Mouse (Mus musculus): ENCODE data around the gene Irgq. TPM values are rescaled to one million over a fixed set of nuclear protein-coding genes. Genes with fewer than 3 reads are reported as not detected.
A peak's percentile ranks its signal among the peaks of the same experiment; 100 is the strongest.

The Irgq gene
- total and polyA plus RNA-seq, 3 experiments: 12.9 to 17.4 (median 16.1) TPM

DNA sequence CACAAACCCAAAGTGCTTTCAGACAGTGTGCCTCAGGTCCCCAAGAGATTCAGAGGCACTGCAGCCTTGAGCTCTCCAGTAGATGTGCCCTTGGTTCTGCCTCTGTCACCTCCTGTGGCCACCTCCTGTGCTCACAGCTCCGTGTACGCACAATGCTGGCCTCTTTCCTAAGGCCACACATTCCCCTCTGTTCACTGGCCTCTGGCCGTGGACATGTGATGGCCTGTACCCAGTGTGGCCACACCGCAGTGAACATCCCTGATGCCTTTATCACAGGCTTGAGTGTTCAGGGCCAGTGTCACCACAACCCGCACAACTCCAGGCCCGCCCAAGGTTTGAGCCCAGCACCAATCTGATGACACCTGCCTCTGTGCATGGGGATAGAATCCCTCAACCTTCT lies 54.4 kb downstream of the Irgq start:
- Histone ChIP-seq H3K36me3 (ENCODE audit: control insufficient read depth, insufficient read depth, low read length) (no peaks in the 10 kb centered on the region), H3K27me3 (ENCODE audit: control insufficient read depth, insufficient read depth, low read length) (peaks cover 1% of the 10 kb centered on the region; the same call in 1 of the 2 replicates), H3K4me1 (ENCODE audit: control insufficient read depth, insufficient read depth, low read length) (no peaks in the 10 kb centered on the region; the same call in 1 of the 2 replicates), H3K79me2 (replicated peaks; ENCODE audit: control insufficient read depth, insufficient read depth, low read length) (no peaks in the 10 kb centered on the region), H3K27ac (no peak overlapping the region), H3K4me3 (no peak overlapping the region), H3K9ac (ENCODE audit: low read depth, low read length) (no peak overlapping the region)
- DNase-seq: no peak
- TF ChIP-seq POLR2A (IDR thresholded peaks at IDR 0.05; ENCODE audit: insufficient read depth, low read depth, low read length) (no peak), CTCF (IDR thresholded peaks at IDR 0.05) (no peak), EP300 (IDR thresholded peaks at IDR 0.05; ENCODE audit: insufficient read depth, low read depth, low read length) (no peak)
- 90% methylated on average over 6 of the region's 6 CpGs for WGBS
- intact Hi-C loops (cut with DNase I): no loop called here

DNA sequence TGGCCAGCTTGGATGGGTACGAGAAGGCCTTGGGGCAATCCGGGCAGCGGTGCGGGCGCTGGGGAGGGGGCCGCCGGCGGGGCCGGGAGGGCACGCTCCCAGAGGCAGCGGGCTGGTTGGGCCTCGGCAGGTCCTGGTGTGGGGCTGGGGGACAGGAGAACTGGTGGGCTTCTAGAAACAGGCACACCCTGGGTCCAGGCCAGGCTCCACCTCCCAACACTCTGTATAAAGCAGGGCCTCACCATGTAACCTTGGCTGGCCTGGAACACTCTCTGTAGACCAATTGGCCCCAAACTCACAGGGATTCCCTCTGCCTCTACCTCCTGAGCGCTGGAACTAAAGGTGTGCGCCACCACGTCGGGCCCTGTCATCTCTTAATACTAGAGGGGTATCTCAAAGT lies 55.5 kb downstream of the Irgq start:
- no peak overlapping the region for H3K9ac ChIP-seq (ENCODE audit: low read depth, low read length)
- H3K36me3 ChIP-seq (ENCODE audit: control insufficient read depth, insufficient read depth, low read length): no peaks in the 10 kb centered on the region
- no peaks in the 10 kb centered on the region; the same call in 1 of the 2 replicates for H3K4me1 ChIP-seq (ENCODE audit: control insufficient read depth, insufficient read depth, low read length)
- intact Hi-C loops (cut with DNase I): no loop called here
- no peak overlapping the region for H3K4me3 ChIP-seq
- no peaks in the 10 kb centered on the region for H3K79me2 ChIP-seq (replicated peaks; ENCODE audit: control insufficient read depth, insufficient read depth, low read length)
- no peak for DNase-seq
- 49% methylated on average over 16 of the region's 16 CpGs for WGBS
- no peak overlapping the region for H3K27ac ChIP-seq
- no peak for TF ChIP-seq CTCF (IDR thresholded peaks at IDR 0.05)
- TF ChIP-seq EP300 (IDR thresholded peaks at IDR 0.05; ENCODE audit: insufficient read depth, low read depth, low read length): no peak
- TF ChIP-seq POLR2A (IDR thresholded peaks at IDR 0.05; ENCODE audit: insufficient read depth, low read depth, low read length): no peak
- peaks cover 1% of the 10 kb centered on the region; the same call in 1 of the 2 replicates for H3K27me3 ChIP-seq (ENCODE audit: control insufficient read depth, insufficient read depth, low read length)

DNA sequence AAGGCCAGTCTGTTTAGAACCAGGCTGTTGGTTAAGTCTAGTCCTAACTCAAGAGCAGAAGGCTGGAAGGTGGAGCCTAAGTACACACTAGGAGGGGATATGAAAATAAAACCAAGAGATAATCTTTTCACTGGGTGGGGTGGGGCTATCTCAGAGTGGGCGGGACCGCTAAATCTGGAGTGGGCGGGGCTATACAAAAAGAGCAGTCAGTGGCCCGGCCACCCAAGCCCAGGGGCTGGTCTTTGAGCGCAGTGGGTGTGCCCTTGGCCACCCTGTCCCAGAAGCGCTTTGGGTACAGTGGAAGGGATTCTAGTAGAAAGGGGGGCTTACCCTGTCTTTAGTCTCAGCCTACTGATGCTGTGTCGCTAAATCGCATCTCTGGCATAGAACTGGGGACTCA lies 56.3 kb downstream of the Irgq start:
- WGBS: 12% methylated on average over 8 of the region's 8 CpGs
- H3K4me1 ChIP-seq (ENCODE audit: control insufficient read depth, insufficient read depth, low read length): no peaks in the 10 kb centered on the region; the same call in 1 of the 2 replicates
- no peak for DNase-seq
- TF ChIP-seq POLR2A (IDR thresholded peaks at IDR 0.05; ENCODE audit: insufficient read depth, low read depth, low read length): no peak
- TF ChIP-seq EP300 (IDR thresholded peaks at IDR 0.05; ENCODE audit: insufficient read depth, low read depth, low read length): no peak
- TF ChIP-seq CTCF (IDR thresholded peaks at IDR 0.05): no peak
- no peaks in the 10 kb centered on the region for H3K36me3 ChIP-seq (ENCODE audit: control insufficient read depth, insufficient read depth, low read length)
- H3K9ac ChIP-seq (ENCODE audit: low read depth, low read length): no peak overlapping the region
- no peak overlapping the region for H3K27ac ChIP-seq
- H3K79me2 ChIP-seq (replicated peaks; ENCODE audit: control insufficient read depth, insufficient read depth, low read length): no peaks in the 10 kb centered on the region
- H3K4me3 ChIP-seq: no peak overlapping the region
- H3K27me3 ChIP-seq (ENCODE audit: control insufficient read depth, insufficient read depth, low read length): peaks cover 1% of the 10 kb centered on the region; the same call in 1 of the 2 replicates
- intact Hi-C loops (cut with DNase I): no loop called here

DNA sequence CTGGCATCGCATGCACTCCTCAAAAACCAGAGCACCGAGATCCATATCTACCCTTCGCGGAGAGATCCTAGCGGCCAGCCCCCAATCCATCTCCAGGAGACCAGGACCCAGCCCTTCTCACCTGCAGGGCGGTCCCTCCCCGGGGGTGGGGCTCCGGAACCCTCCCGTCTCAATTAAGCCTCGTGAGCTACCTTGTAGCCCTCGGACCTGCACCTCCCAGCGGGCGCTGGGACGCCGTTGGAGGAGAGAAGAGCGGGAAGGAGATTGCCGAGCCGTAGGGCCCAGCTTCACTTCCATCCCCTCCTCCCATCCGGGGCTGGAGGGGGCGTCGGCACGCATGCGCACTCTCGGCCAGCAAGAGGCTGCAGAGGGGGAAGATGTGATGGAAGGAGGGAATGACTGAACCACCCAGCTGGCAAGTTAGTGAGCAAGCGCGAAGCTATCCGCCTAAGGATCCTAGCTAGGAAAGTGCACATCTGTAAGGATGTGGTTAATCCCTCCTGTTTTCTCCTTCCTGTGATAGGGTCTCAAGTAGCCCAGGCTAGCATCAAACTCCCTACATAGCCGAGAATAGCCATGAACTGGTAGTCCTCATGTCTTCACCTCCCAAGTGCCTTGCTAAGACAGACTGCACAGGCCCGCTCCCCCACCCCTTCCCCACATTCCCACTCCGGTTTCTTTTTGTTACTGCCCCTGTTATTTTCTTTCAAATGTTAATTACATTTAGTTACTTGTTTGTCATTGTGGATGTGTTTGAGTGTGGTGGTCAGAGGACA lies 57.0 kb downstream of the Irgq start, which contains the start of the genes Ethe1 and Zfp575:
TSS of gene Ethe1 (plus strand) at position 214 of the 776 bp plus-strand sequence.
TSS of gene Zfp575 (minus strand) at position 312 of the 776 bp plus-strand sequence.
- Histone ChIP-seq H3K79me2 (replicated peaks; ENCODE audit: control insufficient read depth, insufficient read depth, low read length) (no peaks in the 10 kb centered on the region), H3K4me1 (ENCODE audit: control insufficient read depth, insufficient read depth, low read length) (no peaks in the 10 kb centered on the region; the same call in 1 of the 2 replicates), H3K27ac (no peak within 1 kb of the TSS), H3K27me3 (ENCODE audit: control insufficient read depth, insufficient read depth, low read length) (peaks cover 1% of the 10 kb centered on the region; the same call in 1 of the 2 replicates), H3K4me3 (peak within 1 kb of the TSS; percentile 32; the same call in 1 of the 2 replicates), H3K9ac (ENCODE audit: low read depth, low read length) (peak within 1 kb of the TSS; percentile 8; the same call in 1 of the 2 replicates), H3K36me3 (ENCODE audit: control insufficient read depth, insufficient read depth, low read length) (no peaks in the 10 kb centered on the region)
- intact Hi-C loops (cut with DNase I): no loop called here
- 11% methylated on average over 30 of the region's 30 CpGs for WGBS
- peak; percentile 44 to 54 for DNase-seq
- TF ChIP-seq CTCF (IDR thresholded peaks at IDR 0.05): no peak
- TF ChIP-seq EP300 (IDR thresholded peaks at IDR 0.05; ENCODE audit: insufficient read depth, low read depth, low read length): no peak
- no peak for TF ChIP-seq POLR2A (IDR thresholded peaks at IDR 0.05; ENCODE audit: insufficient read depth, low read depth, low read length)

Other genes with a start within 250 kb of the Irgq start
- gene Zfp61, start 229.5 kb upstream of the Irgq start, total RNA-seq (2021): 1 to 10 TPM; 2.7 to 3.3 TPM
- 2.7 and 5.3 TPM in 2 replicates for gene Zfp61, start 229.5 kb upstream of the Irgq start, polyA plus RNA-seq (2012; rRNA removed)
- 1 to 10 TPM; 1.9 to 2.7 TPM for gene Zfp94, start 214.0 kb upstream of the Irgq start, total RNA-seq (2021)
- gene Zfp94, start 214.0 kb upstream of the Irgq start, polyA plus RNA-seq (2012; rRNA removed): 3.4 and 3.8 TPM in 2 replicates
- not detected for gene Tescl, start 196.8 kb upstream of the Irgq start, total RNA-seq (2021)
- gene Tescl, start 196.8 kb upstream of the Irgq start, polyA plus RNA-seq (2012; rRNA removed): 0.35 and 0.66 TPM in 2 replicates
- not detected for gene Lypd5, start 181.5 kb upstream of the Irgq start, total RNA-seq (2021)
- not detected in 2 replicates for gene Lypd5, start 181.5 kb upstream of the Irgq start, polyA plus RNA-seq (2012; rRNA removed)
- 1 to 10 TPM in 1 of 2 experiments, under 1 TPM in 1; 0.91 to 1.1 TPM for gene Kcnn4, start 160.4 kb upstream of the Irgq start, total RNA-seq (2021)
- 1.2 and 1.9 TPM in 2 replicates for gene Kcnn4, start 160.4 kb upstream of the Irgq start, polyA plus RNA-seq (2012; rRNA removed)
- gene Smg9, start 131.1 kb upstream of the Irgq start, total RNA-seq (2021): 1 to 10 TPM; 5.9 to 6.6 TPM
- gene Smg9, start 131.1 kb upstream of the Irgq start, polyA plus RNA-seq (2012; rRNA removed): 19.2 and 21.4 TPM in 2 replicates
- not detected for gene Irgc1, start 78.4 kb upstream of the Irgq start, total RNA-seq (2021)
- gene Irgc1, start 78.4 kb upstream of the Irgq start, polyA plus RNA-seq (2012; rRNA removed): 0.67 and 0.88 TPM in 2 replicates
- 1 to 10 TPM; 3.3 to 3.6 TPM for gene Plaur, start 68.2 kb upstream of the Irgq start, total RNA-seq (2021)
- gene Plaur, start 68.2 kb upstream of the Irgq start, polyA plus RNA-seq (2012; rRNA removed): 4.2 and 5.0 TPM in 2 replicates
- 10 to 100 TPM; 14.0 to 14.7 TPM for gene Cadm4, start 48.7 kb upstream of the Irgq start, total RNA-seq (2021)
- gene Cadm4, start 48.7 kb upstream of the Irgq start, polyA plus RNA-seq (2012; rRNA removed): 17.0 and 20.4 TPM in 2 replicates
- gene Zfp428, start 23.7 kb upstream of the Irgq start, total RNA-seq (2021): 10 to 100 TPM; 14.5 to 14.9 TPM
- gene Zfp428, start 23.7 kb upstream of the Irgq start, polyA plus RNA-seq (2012; rRNA removed): 12.3 and 28.7 TPM in 2 replicates
- gene AC161166.1, start 18.2 kb upstream of the Irgq start, total RNA-seq (2021): not detected
- gene AC161166.1, start 18.2 kb upstream of the Irgq start, polyA plus RNA-seq (2012; rRNA removed): 0.04 TPM in 1 of 2 replicates, not detected in the other
- gene Pinlyp, start 15.4 kb downstream of the Irgq start, total RNA-seq (2021): not detected
- not detected in 2 replicates for gene Pinlyp, start 15.4 kb downstream of the Irgq start, polyA plus RNA-seq (2012; rRNA removed)
- gene Xrcc1, start 15.6 kb downstream of the Irgq start, total RNA-seq (2021): 10 to 100 TPM; 25.0 to 25.6 TPM
- 21.8 and 25.5 TPM in 2 replicates for gene Xrcc1, start 15.6 kb downstream of the Irgq start, polyA plus RNA-seq (2012; rRNA removed)
- gene Ethe1, start 56.9 kb downstream of the Irgq start, total RNA-seq (2021): 10 to 100 TPM; 53.2 to 65.2 TPM
- gene Ethe1, start 56.9 kb downstream of the Irgq start, polyA plus RNA-seq (2012; rRNA removed): 50.4 and 57.3 TPM in 2 replicates
- gene Zfp575, start 57.0 kb downstream of the Irgq start, total RNA-seq (2021): under 1 TPM in 1 of 2 experiments, not detected in 1; 0.07 TPM
- gene Zfp575, start 57.0 kb downstream of the Irgq start, polyA plus RNA-seq (2012; rRNA removed): 0.08 TPM in 1 of 2 replicates, not detected in the other
- gene Phldb3, start 80.1 kb downstream of the Irgq start, total RNA-seq (2021): under 1 TPM; 0.27 to 0.34 TPM
- 0.20 and 0.25 TPM in 2 replicates for gene Phldb3, start 80.1 kb downstream of the Irgq start, polyA plus RNA-seq (2012; rRNA removed)
- not detected for gene Lypd3, start 105.9 kb downstream of the Irgq start, total RNA-seq (2021)
- not detected in 2 replicates for gene Lypd3, start 105.9 kb downstream of the Irgq start, polyA plus RNA-seq (2012; rRNA removed)
- gene Tex101, start 146.0 kb downstream of the Irgq start, total RNA-seq (2021): not detected
- gene Tex101, start 146.0 kb downstream of the Irgq start, polyA plus RNA-seq (2012; rRNA removed): 0.15 and 0.27 TPM in 2 replicates
- gene BC049730, start 178.6 kb downstream of the Irgq start, total RNA-seq (2021): not detected
- gene BC049730, start 178.6 kb downstream of the Irgq start, polyA plus RNA-seq (2012; rRNA removed): not detected in 2 replicates
- gene Gm4763, start 196.2 kb downstream of the Irgq start, total RNA-seq (2021): not detected
- gene Gm4763, start 196.2 kb downstream of the Irgq start, polyA plus RNA-seq (2012; rRNA removed): not detected in 2 replicates
- under 1 TPM in 1 of 2 experiments, not detected in 1; 0.14 TPM for gene Cd177, start 229.6 kb downstream of the Irgq start, total RNA-seq (2021)
- gene Cd177, start 229.6 kb downstream of the Irgq start, polyA plus RNA-seq (2012; rRNA removed): 0.29 and 0.76 TPM in 2 replicates
- not detected for gene Ceacam10, start 246.5 kb downstream of the Irgq start, total RNA-seq (2021)
- not detected in 2 replicates for gene Ceacam10, start 246.5 kb downstream of the Irgq start, polyA plus RNA-seq (2012; rRNA removed)

All from heart, adult 2 months (tissue).